Mouse (Mus musculus): ENCODE measurements at regions not wholly inside any gene's neighbourhood (a gene's known extent, or its start where the extent isn't known, plus 50 kb on each side); places are given as distances from the start of the nearest gene placed in this dataset.

- WGBS: 16% methylated on average over 8 of the region's 8 CpGs
- no peak overlapping the region for H3K4me3 ChIP-seq (ENCODE audit: insufficient read depth, low read depth, low read length)
- H3K36me3 ChIP-seq (ENCODE audit: control insufficient read depth, insufficient read depth, low read length): no peaks in the 10 kb centered on the region
- peak overlapping the region; percentile 13; the same call in 1 of the 2 replicates for H3K9ac ChIP-seq (ENCODE audit: low read depth, low read length)
- H3K79me2 ChIP-seq (ENCODE audit: control insufficient read depth, insufficient read depth, low read length): no peaks in the 10 kb centered on the region
- DNase-seq (ENCODE audit: extremely low read depth, low read depth, low spot score): peak; percentile 98
- no peaks in the 10 kb centered on the region for H3K27me3 ChIP-seq (ENCODE audit: control insufficient read depth, insufficient read depth, low read length)
- H3K4me1 ChIP-seq (ENCODE audit: control insufficient read depth, insufficient read depth, low read length): peaks cover 10% of the 10 kb centered on the region; the same call in 1 of the 2 replicates
- TF ChIP-seq POLR2A (IDR thresholded peaks at IDR 0.05; ENCODE audit: extremely low read depth, insufficient read depth, low read length) (no peak), CTCF (IDR thresholded peaks at IDR 0.05; ENCODE audit: low read depth, low read length) (no peak)
- 0 out of 2 replicates have a peak overlapping the region, but pooled peaks have one; percentile 40 for H3K27ac ChIP-seq (replicated peaks; ENCODE audit: insufficient read depth, low read depth, low read length)
Measured at GRCm38 (mm10) chr3:52501614-52502013, 233.5 kb downstream of the Foxo1 start.

GRCm38 (mm10) chr3:52500026-52500425, 231.9 kb downstream of the Foxo1 start:
- Histone ChIP-seq H3K36me3 (ENCODE audit: control insufficient read depth, insufficient read depth, low read length) (no peaks in the 10 kb centered on the region), H3K27me3 (ENCODE audit: control insufficient read depth, insufficient read depth, low read length) (no peaks in the 10 kb centered on the region), H3K4me1 (ENCODE audit: control insufficient read depth, insufficient read depth, low read length) (peaks cover 12% of the 10 kb centered on the region; the same call in 1 of the 2 replicates), H3K27ac (replicated peaks; ENCODE audit: insufficient read depth, low read depth, low read length) (no peak overlapping the region), H3K4me3 (ENCODE audit: insufficient read depth, low read depth, low read length) (no peak overlapping the region), H3K9ac (ENCODE audit: low read depth, low read length) (no peak overlapping the region), H3K79me2 (ENCODE audit: control insufficient read depth, insufficient read depth, low read length) (no peaks in the 10 kb centered on the region)
- no peak for DNase-seq (ENCODE audit: extremely low read depth, low read depth, low spot score)
- TF ChIP-seq POLR2A (IDR thresholded peaks at IDR 0.05; ENCODE audit: extremely low read depth, insufficient read depth, low read length) (no peak), CTCF (IDR thresholded peaks at IDR 0.05; ENCODE audit: low read depth, low read length) (no peak)
- WGBS: 92% methylated on average over 6 of the region's 6 CpGs

- 100% methylated on average over 1 of the region's 1 CpGs for WGBS
- no peak overlapping the region for H3K27ac ChIP-seq (replicated peaks; ENCODE audit: insufficient read depth, low read depth, low read length)
- H3K79me2 ChIP-seq (ENCODE audit: control insufficient read depth, insufficient read depth, low read length): no peaks in the 10 kb centered on the region
- no peak overlapping the region for H3K4me3 ChIP-seq (ENCODE audit: insufficient read depth, low read depth, low read length)
- no peaks in the 10 kb centered on the region for H3K27me3 ChIP-seq (ENCODE audit: control insufficient read depth, insufficient read depth, low read length)
- TF ChIP-seq POLR2A (IDR thresholded peaks at IDR 0.05; ENCODE audit: extremely low read depth, insufficient read depth, low read length) (no peak), CTCF (IDR thresholded peaks at IDR 0.05; ENCODE audit: low read depth, low read length) (no peak)
- H3K36me3 ChIP-seq (ENCODE audit: control insufficient read depth, insufficient read depth, low read length): no peaks in the 10 kb centered on the region
- H3K4me1 ChIP-seq (ENCODE audit: control insufficient read depth, insufficient read depth, low read length): peaks cover 12% of the 10 kb centered on the region; the same call in 1 of the 2 replicates
- DNase-seq (ENCODE audit: extremely low read depth, low read depth, low spot score): no peak
- no peak overlapping the region for H3K9ac ChIP-seq (ENCODE audit: low read depth, low read length)
Measured at GRCm38 (mm10) chr3:52499581-52499980, 231.4 kb downstream of the Foxo1 start.

- H3K27ac ChIP-seq (replicated peaks; ENCODE audit: insufficient read depth, low read depth, low read length): no peak overlapping the region
- H3K4me3 ChIP-seq (ENCODE audit: insufficient read depth, low read depth, low read length): no peak overlapping the region
- no peak overlapping the region for H3K9ac ChIP-seq (ENCODE audit: low read depth, low read length)
- no peak for DNase-seq (ENCODE audit: extremely low read depth, low read depth, low spot score)
- 92% methylated on average over 15 of the region's 15 CpGs for WGBS
- H3K36me3 ChIP-seq (ENCODE audit: control insufficient read depth, insufficient read depth, low read length): no peaks in the 10 kb centered on the region
- no peaks in the 10 kb centered on the region for H3K79me2 ChIP-seq (ENCODE audit: control insufficient read depth, insufficient read depth, low read length)
- TF ChIP-seq CTCF (IDR thresholded peaks at IDR 0.05; ENCODE audit: low read depth, low read length) (no peak), POLR2A (IDR thresholded peaks at IDR 0.05; ENCODE audit: extremely low read depth, insufficient read depth, low read length) (no peak)
- peaks cover 12% of the 10 kb centered on the region; the same call in 1 of the 2 replicates for H3K4me1 ChIP-seq (ENCODE audit: control insufficient read depth, insufficient read depth, low read length)
- no peaks in the 10 kb centered on the region for H3K27me3 ChIP-seq (ENCODE audit: control insufficient read depth, insufficient read depth, low read length)
Measured at GRCm38 (mm10) chr3:52498506-52499228, 230.5 kb downstream of the Foxo1 start.

DNA sequence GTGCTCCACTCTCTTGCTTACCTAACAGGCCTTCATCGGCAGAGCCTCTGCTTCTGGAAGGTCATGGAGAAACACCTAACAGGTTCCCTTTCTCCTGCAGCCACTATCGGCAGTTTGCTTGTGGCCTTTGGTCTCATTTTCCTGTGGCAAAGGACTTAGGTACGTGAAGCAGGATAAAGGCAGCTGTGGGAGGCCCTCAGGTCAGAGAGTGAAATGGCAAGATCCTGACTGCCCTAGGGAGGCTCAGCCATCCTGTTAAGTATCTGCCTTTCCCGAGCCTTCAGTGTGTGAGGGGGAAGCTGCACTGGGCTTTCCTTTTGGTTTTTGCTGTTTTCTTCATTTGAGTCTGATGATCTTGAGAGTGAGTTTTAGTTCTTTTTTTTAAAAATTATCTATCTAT, 228.8 kb downstream of the Foxo1 start:
- Histone ChIP-seq H3K9ac (ENCODE audit: low read depth, low read length) (no peak overlapping the region), H3K4me3 (ENCODE audit: insufficient read depth, low read depth, low read length) (no peak overlapping the region), H3K79me2 (ENCODE audit: control insufficient read depth, insufficient read depth, low read length) (no peaks in the 10 kb centered on the region), H3K36me3 (ENCODE audit: control insufficient read depth, insufficient read depth, low read length) (no peaks in the 10 kb centered on the region), H3K27ac (replicated peaks; ENCODE audit: insufficient read depth, low read depth, low read length) (no peak overlapping the region), H3K4me1 (ENCODE audit: control insufficient read depth, insufficient read depth, low read length) (peaks cover 5% of the 10 kb centered on the region; the same call in 1 of the 2 replicates), H3K27me3 (ENCODE audit: control insufficient read depth, insufficient read depth, low read length) (no peaks in the 10 kb centered on the region)
- WGBS: 41% methylated on average over 4 of the region's 4 CpGs
- TF ChIP-seq POLR2A (IDR thresholded peaks at IDR 0.05; ENCODE audit: extremely low read depth, insufficient read depth, low read length) (no peak), CTCF (IDR thresholded peaks at IDR 0.05; ENCODE audit: low read depth, low read length) (no peak)
- peak; percentile 33 for DNase-seq (ENCODE audit: extremely low read depth, low read depth, low spot score)

- no peaks in the 10 kb centered on the region for H3K36me3 ChIP-seq (ENCODE audit: control insufficient read depth, insufficient read depth, low read length)
- TF ChIP-seq POLR2A (IDR thresholded peaks at IDR 0.05; ENCODE audit: extremely low read depth, insufficient read depth, low read length) (no peak), CTCF (IDR thresholded peaks at IDR 0.05; ENCODE audit: low read depth, low read length) (no peak)
- H3K27me3 ChIP-seq (ENCODE audit: control insufficient read depth, insufficient read depth, low read length): no peaks in the 10 kb centered on the region
- H3K4me3 ChIP-seq (ENCODE audit: insufficient read depth, low read depth, low read length): no peak overlapping the region
- peak overlapping the region; percentile 91 for H3K27ac ChIP-seq (replicated peaks; ENCODE audit: insufficient read depth, low read depth, low read length)
- H3K79me2 ChIP-seq (ENCODE audit: control insufficient read depth, insufficient read depth, low read length): no peaks in the 10 kb centered on the region
- H3K4me1 ChIP-seq (ENCODE audit: control insufficient read depth, insufficient read depth, low read length): peaks cover 2% of the 10 kb centered on the region; the same call in 1 of the 2 replicates
- no peak overlapping the region for H3K9ac ChIP-seq (ENCODE audit: low read depth, low read length)
- peak; percentile 95 for DNase-seq (ENCODE audit: extremely low read depth, low read depth, low spot score)
Measured at GRCm38 (mm10) chr3:52495401-52495800, 227.3 kb downstream of the Foxo1 start.
